Mouse (Mus musculus): ENCODE measurements at regions not wholly inside any gene's neighbourhood (a gene's known extent, or its start where the extent isn't known, plus 50 kb on each side); places are given as distances from the start of the nearest gene placed in this dataset.

- TF ChIP-seq GATA4 (IDR thresholded peaks at IDR 0.05; ENCODE audit: insufficient replicate concordance, low read length): no peak
Observed at GRCm38 (mm10) chr10:97402524-97402923, 76.9 kb upstream of the Dcn start.

GRCm38 (mm10) chr10:97404076-97404787 lies 75.2 kb upstream of the Dcn start:
- TF ChIP-seq GATA4 (IDR thresholded peaks at IDR 0.05; ENCODE audit: insufficient replicate concordance, low read length): no peak

GRCm38 (mm10) chr10:97409181-97409581 lies 70.2 kb upstream of the Dcn start:
- no peak for TF ChIP-seq GATA4 (IDR thresholded peaks at IDR 0.05; ENCODE audit: insufficient replicate concordance, low read length)

- TF ChIP-seq GATA4 (IDR thresholded peaks at IDR 0.05; ENCODE audit: insufficient replicate concordance, low read length): no peak
Observed at GRCm38 (mm10) chr10:97409909-97410308, 69.5 kb upstream of the Dcn start.

GRCm38 (mm10) chr10:97422579-97422978 lies 56.8 kb upstream of the Dcn start:
- TF ChIP-seq GATA4 (IDR thresholded peaks at IDR 0.05; ENCODE audit: insufficient replicate concordance, low read length): no peak

- no peak for TF ChIP-seq GATA4 (IDR thresholded peaks at IDR 0.05; ENCODE audit: insufficient replicate concordance, low read length)
Observed at GRCm38 (mm10) chr10:97423039-97423700, 56.2 kb upstream of the Dcn start.
